In the genomic region with DNA sequence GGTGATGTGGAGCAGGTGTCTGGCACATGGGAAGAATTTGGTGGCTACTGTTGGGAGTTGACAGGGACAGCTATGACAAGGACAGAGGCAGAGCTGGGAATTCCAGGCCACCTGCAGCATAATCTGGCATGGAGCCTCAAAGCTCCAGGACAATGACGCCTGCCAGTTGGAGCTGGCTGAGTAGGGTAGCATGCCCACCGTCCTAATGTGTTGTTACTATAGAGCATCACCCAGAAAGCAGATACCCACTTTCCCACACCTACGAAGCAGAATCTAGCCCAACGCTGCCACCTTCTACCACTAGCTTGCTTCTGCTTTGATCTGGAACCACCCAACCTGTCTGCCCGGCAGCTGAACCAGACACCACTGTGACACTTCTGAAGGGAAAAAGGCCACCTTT, we compare ENCODE assay signal across 12 mouse cellular contexts. TPM values are rescaled to one million over a fixed set of nuclear protein-coding genes. Genes with fewer than 3 reads are reported as not detected.
DNase-seq lines count a peak whose midpoint lies in the region; ATAC-seq and TF ChIP-seq lines count a peak whose summit lies in the region.
"Had no signal": no experiment of that assay in that cellular context is flagged by ENCODE, and none has a peak within 500 bp of the region (broad histone marks: within the 10 kb centered on the region; RNA-seq: fewer than 3 reads in every experiment).

No protein-coding gene starts in this region.

- TF ChIP-seq CTCF in midbrain, postnatal 0 days (IDR thresholded peaks at IDR 0.05): no peak

- H3K4me1 ChIP-seq in heart, embryonic 10.5 days: peaks cover 45% of the 10 kb centered on the region
- H3K4me1 ChIP-seq in midbrain, embryonic 15.5 days: peaks cover 37% of the 10 kb centered on the region
- H3K4me1 ChIP-seq in midbrain, postnatal 0 days (ENCODE audit: insufficient read depth, low read length): 0 out of 2 replicates have a peak, but pooled peaks cover 5% of the 10 kb centered on the region
- H3K4me1 ChIP-seq in forebrain, embryonic 16.5 days (replicated peaks; ENCODE audit: control insufficient read depth, insufficient read depth, low read length): peaks cover 42% of the 10 kb centered on the region
- peaks cover 49% of the 10 kb centered on the region for H3K4me1 ChIP-seq in neural tube, embryonic 15.5 days

- no peak for DNase-seq in heart, embryonic 10.5 days (ENCODE audit: low spot score)
- DNase-seq in heart, postnatal 36 days: no peak
- no peak for DNase-seq in midbrain, postnatal 0 days (ENCODE audit: low spot score)
- DNase-seq in kidney, postnatal 14 days: no peak
- DNase-seq: kidney, postnatal 36 days; thymus, postnatal 4 days had no signal

- H3K9me3 ChIP-seq in heart, embryonic 10.5 days: no peaks in the 10 kb centered on the region
- H3K9me3 ChIP-seq in midbrain, embryonic 15.5 days: no peaks in the 10 kb centered on the region
- H3K9me3 ChIP-seq in midbrain, postnatal 0 days (ENCODE audit: low read length): no peaks in the 10 kb centered on the region
- H3K9me3 ChIP-seq in forebrain, embryonic 16.5 days (ENCODE audit: control insufficient read depth, low read length): no peaks in the 10 kb centered on the region
- H3K9me3 ChIP-seq in neural tube, embryonic 15.5 days (replicated peaks): no peaks in the 10 kb centered on the region
- H3K9me3 ChIP-seq: limb, embryonic 13.5 days; stomach, embryonic 15.5 days had no signal

- peak overlapping the region; percentile 72 for H3K27ac ChIP-seq in heart, embryonic 10.5 days
- peak overlapping the region; percentile 17; the same call in 1 of the 2 replicates for H3K27ac ChIP-seq in midbrain, embryonic 15.5 days
- H3K27ac ChIP-seq in midbrain, postnatal 0 days (ENCODE audit: low read depth, low read length): no peak overlapping the region
- H3K27ac ChIP-seq in forebrain, embryonic 16.5 days (ENCODE audit: low read length): peak overlapping the region; percentile 70
- peak overlapping the region; percentile 43; the same call in 1 of the 2 replicates for H3K27ac ChIP-seq in neural tube, embryonic 15.5 days (replicated peaks)
- H3K27ac ChIP-seq: limb, embryonic 13.5 days; stomach, embryonic 15.5 days had no signal

- peaks cover 43% of the 10 kb centered on the region for H3K36me3 ChIP-seq in heart, embryonic 10.5 days
- H3K36me3 ChIP-seq in midbrain, embryonic 15.5 days (replicated peaks): no peaks in the 10 kb centered on the region
- H3K36me3 ChIP-seq in midbrain, postnatal 0 days (ENCODE audit: insufficient read depth, low read length): no peaks in the 10 kb centered on the region
- no peaks in the 10 kb centered on the region for H3K36me3 ChIP-seq in forebrain, embryonic 16.5 days (ENCODE audit: control insufficient read depth, insufficient read depth)
- H3K36me3 ChIP-seq in neural tube, embryonic 15.5 days: no peaks in the 10 kb centered on the region

- H3K27me3 ChIP-seq in heart, embryonic 10.5 days (ENCODE audit: insufficient read depth, poor library complexity, severe bottlenecking): no peaks in the 10 kb centered on the region
- H3K27me3 ChIP-seq in midbrain, embryonic 15.5 days (replicated peaks): no peaks in the 10 kb centered on the region
- H3K27me3 ChIP-seq in midbrain, postnatal 0 days (ENCODE audit: insufficient read depth, low read length): no peaks in the 10 kb centered on the region
- H3K27me3 ChIP-seq in forebrain, embryonic 16.5 days (replicated peaks; ENCODE audit: control insufficient read depth, insufficient read depth, low read length): no peaks in the 10 kb centered on the region
- no peaks in the 10 kb centered on the region for H3K27me3 ChIP-seq in neural tube, embryonic 15.5 days (replicated peaks)
- H3K27me3 ChIP-seq: limb, embryonic 13.5 days; Patski; stomach, embryonic 15.5 days had no signal

- no peak overlapping the region for H3K4me3 ChIP-seq in heart, embryonic 10.5 days
- no peak overlapping the region for H3K4me3 ChIP-seq in midbrain, embryonic 15.5 days
- H3K4me3 ChIP-seq in midbrain, postnatal 0 days (ENCODE audit: low read depth, low read length): no peak overlapping the region
- no peak overlapping the region for H3K4me3 ChIP-seq in forebrain, embryonic 16.5 days (replicated peaks; ENCODE audit: low read length)
- no peak overlapping the region for H3K4me3 ChIP-seq in neural tube, embryonic 15.5 days (replicated peaks)
- H3K4me3 ChIP-seq: limb, embryonic 13.5 days; stomach, embryonic 15.5 days had no signal

- no peak for ATAC-seq in midbrain, embryonic 15.5 days (replicated peaks)
- ATAC-seq in midbrain, postnatal 0 days (ENCODE audit: low FRiP score): no peak
- ATAC-seq in forebrain, embryonic 16.5 days: no peak
- ATAC-seq in neural tube, embryonic 15.5 days (ENCODE audit: low FRiP score): 0 out of 2 replicates have a peak, but pooled peaks have one; percentile 1
- ATAC-seq: Patski had no signal

- no peak overlapping the region for H3K9ac ChIP-seq in midbrain, embryonic 15.5 days
- H3K9ac ChIP-seq in midbrain, postnatal 0 days (replicated peaks; ENCODE audit: low read length, poor library complexity, severe bottlenecking): no peak overlapping the region
- no peak overlapping the region for H3K9ac ChIP-seq in forebrain, embryonic 16.5 days (replicated peaks; ENCODE audit: low read depth, low read length)
- no peak overlapping the region for H3K9ac ChIP-seq in neural tube, embryonic 15.5 days (replicated peaks)
- H3K9ac ChIP-seq: limb, embryonic 13.5 days; stomach, embryonic 15.5 days had no signal

- WGBS in heart, embryonic 10.5 days: 91% methylated on average over 5 of the region's 5 CpGs
- WGBS in midbrain, embryonic 15.5 days: 60% methylated on average over 5 of the region's 5 CpGs
- 48% methylated on average over 5 of the region's 5 CpGs for WGBS in midbrain, postnatal 0 days
- 44% methylated on average over 5 of the region's 5 CpGs for WGBS in forebrain, embryonic 16.5 days
- WGBS in neural tube, embryonic 15.5 days: 79% methylated on average over 5 of the region's 5 CpGs

- H3K4me2 ChIP-seq in midbrain, embryonic 15.5 days: no peak overlapping the region
- no peak overlapping the region for H3K4me2 ChIP-seq in midbrain, postnatal 0 days (ENCODE audit: low read depth, low read length, poor library complexity, severe bottlenecking)
- no peak overlapping the region; the same call in 1 of the 2 replicates for H3K4me2 ChIP-seq in forebrain, embryonic 16.5 days (ENCODE audit: low read length)
- no peak overlapping the region for H3K4me2 ChIP-seq in neural tube, embryonic 15.5 days
- H3K4me2 ChIP-seq: limb, embryonic 13.5 days; stomach, embryonic 15.5 days had no signal

- intact Hi-C loops in heart, postnatal 36 days (cut with DNase I): no loop called here

RNA-seq across cellular contexts. Expression of gene Elk3, which starts 46.9 kb away (rescaled TPM):
- 23.6 and 25.9 TPM in 2 replicates for polyA plus RNA-seq in heart, embryonic 10.5 days (2016; fragmentation: Nextera tagmentation; extraction: Ambion mirVana)
- total RNA-seq in heart, postnatal 36 days (2021): 10 to 100 TPM; 42.0 to 53.5 TPM
- polyA plus RNA-seq in midbrain, embryonic 15.5 days (2015; fragmentation: Nextera tagmentation; extraction: Ambion mirVana): 7.5 and 7.9 TPM in 2 replicates
- 6.9 and 8.1 TPM in 2 replicates for total RNA-seq in midbrain, postnatal 0 days (2014; rRNA removed)
- 6.2 and 6.9 TPM in 2 replicates for polyA plus RNA-seq in midbrain, postnatal 0 days (2015; fragmentation: Nextera tagmentation; extraction: Ambion mirVana)
- 6.6 and 9.8 TPM in 2 replicates for polyA plus RNA-seq in forebrain, embryonic 16.5 days (2015; fragmentation: Nextera tagmentation; extraction: Ambion mirVana)
- polyA plus RNA-seq in neural tube, embryonic 15.5 days (2015; fragmentation: Nextera tagmentation; extraction: Ambion mirVana): 8.6 and 10.1 TPM in 2 replicates
